Mouse (Mus musculus) hindbrain, postnatal 0 days (tissue): ENCODE measurements around the gene Rsph1. TPM values are rescaled to one million over a fixed set of nuclear protein-coding genes. Genes with fewer than 3 reads are reported as not detected.
A peak's percentile ranks its signal among the peaks of the same experiment; 100 is the strongest.

Source experiments
- ATAC-seq: fragments of 200-750 bp; cut with Nextera tagmentation; 2 replicates; pipeline ENCODE4 v1.8.0; 2017; ENCODE audit warnings: mild to moderate bottlenecking, moderate TSS enrichment, moderate library complexity
- DNase-seq: peaks from one replicate; pipeline ENCODE4 v3.0.0-alpha.2; 2015; ENCODE audit warnings: low spot score
- H3K27ac ChIP-seq: fragments of 300-500 bp; sonication (generic); 2 replicates; pipeline ENCODE4 v1.5.1; 2014; ENCODE audit warnings: mild to moderate bottlenecking
- H3K27me3 ChIP-seq: fragments of 300-500 bp; sonication (generic); 2 replicates; pipeline ENCODE4 v1.6.1; 2014; ENCODE audit warnings: low read length, mixed read lengths; ENCODE audit not compliant: insufficient read depth
- H3K36me3 ChIP-seq: fragments of 300-500 bp; sonication (generic); 2 replicates; pipeline ENCODE4 v1.6.1; 2014; ENCODE audit warnings: low read length, mixed read lengths; ENCODE audit not compliant: insufficient read depth
- H3K4me1 ChIP-seq: fragments of 300-500 bp; sonication (generic); 2 replicates; pipeline ENCODE4 v1.6.1; 2014; ENCODE audit warnings: antibody characterized with exemption, low read length, mixed read lengths; ENCODE audit not compliant: insufficient read depth
- H3K4me2 ChIP-seq: fragments of 300-500 bp; sonication (generic); 2 replicates; pipeline ENCODE4 v1.6.1; 2014; ENCODE audit warnings: low read depth, mild to moderate bottlenecking, low read length, moderate library complexity, mixed read lengths
- H3K4me3 ChIP-seq: fragments of 300-500 bp; sonication (generic); 2 replicates; pipeline ENCODE4 v1.5.1; 2014; ENCODE audit warnings: low read length
- H3K9ac ChIP-seq: fragments of 300-500 bp; sonication (generic); replicated peaks from 2 replicates; pipeline ENCODE4 v1.6.1; 2014; ENCODE audit warnings: mild to moderate bottlenecking, low read length, moderate library complexity, mixed read lengths
- H3K9me3 ChIP-seq: fragments of 300-500 bp; sonication (generic); 2 replicates; pipeline ENCODE4 v1.6.1; 2016; ENCODE audit warnings: low read length, mixed read lengths
- CTCF ChIP-seq: IDR thresholded peaks from 2 replicates; pipeline ENCODE4 v1.5.1; 2016; ENCODE audit warnings: antibody characterized with exemption, control low read depth, low read depth
- WGBS: fragments of 180-500 bp; shearing (Covaris S2); extraction: QIAGEN DNeasy Blood & Tissue Kit; methylation state at CpG from one replicate; pipeline ENCODE4 v1.1.7; 2014; 5-methylcytosine and 5-hydroxymethylcytosine counted together
- polyA plus RNA-seq: library from polyadenylated mRNA; unstranded; fragments of >200 nt; fragmentation: Nextera tagmentation; extraction: Ambion mirVana; gene quantifications from 2 replicates; pipeline ENCODE4 v1.2.1, GENCODE M21; 2015
- total RNA-seq: library from RNA; depleted of rRNA; stranded (reverse); fragments of >200 nt; gene quantifications from 2 replicates; pipeline ENCODE4 v1.2.3, GENCODE M21; 2014

Gene Rsph1
- total and polyA plus RNA-seq, 2 experiments from 2014 or later, result 1.3 to 8.9 TPM

DNA sequence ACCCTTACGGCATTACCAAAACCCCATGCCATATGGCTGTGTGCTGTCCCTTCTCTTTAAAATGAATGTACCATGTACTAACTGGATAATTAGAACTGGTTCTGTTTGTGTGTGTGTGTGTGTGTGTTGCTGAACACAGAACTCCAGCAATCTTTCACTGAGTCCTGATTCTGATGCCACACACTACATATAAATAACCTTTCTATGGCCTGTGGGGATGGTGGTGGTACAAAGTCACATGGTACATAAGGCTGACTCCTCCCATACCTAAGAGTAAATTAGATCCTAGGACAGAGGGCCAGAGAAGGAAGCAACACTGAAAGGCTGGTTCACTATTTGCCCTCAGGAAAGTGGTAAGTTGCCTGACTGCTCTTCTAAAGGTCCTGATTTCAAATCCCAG is 9.3 kb upstream of the Rsph1 start, which contains the start of gene Slc37a1:
Gene Slc37a1 (plus strand): TSS at position 301 of the 400 bp plus-strand sequence.
- DNase-seq (no peak), ATAC-seq (no peak)
- Histone ChIP-seq H3K4me1 (no peaks in the 10 kb centered on the region), H3K27me3 (no peaks in the 10 kb centered on the region), H3K9ac (no peak within 1 kb of the TSS), H3K27ac (no peak within 1 kb of the TSS), H3K9me3 (no peaks in the 10 kb centered on the region), H3K36me3 (no peaks in the 10 kb centered on the region), H3K4me2 (no peak within 1 kb of the TSS), H3K4me3 (no peak within 1 kb of the TSS)
- WGBS, result 71% methylated on average over 1 of the region's 1 CpGs
- TF ChIP-seq CTCF, result no peak

DNA sequence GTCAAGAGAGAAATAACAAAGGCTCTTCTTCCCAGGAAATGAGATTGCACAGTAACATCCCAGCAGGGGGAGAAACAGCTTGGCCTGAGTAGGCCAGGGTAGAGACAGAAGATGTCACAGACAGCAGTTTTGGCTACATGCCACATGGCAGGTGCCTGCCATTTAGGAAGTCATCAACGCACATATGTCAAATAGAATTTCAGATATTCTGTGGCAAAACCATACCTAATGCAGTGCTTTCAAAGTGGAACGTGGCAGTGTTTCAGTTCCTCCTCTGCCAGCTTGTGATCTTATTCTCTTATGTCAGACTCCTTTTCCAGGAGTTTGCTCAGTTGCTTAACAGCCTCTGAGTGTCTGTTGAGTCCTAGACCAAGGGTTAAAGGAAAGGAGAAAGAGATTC is 8.7 kb upstream of the Rsph1 start:
- no peak for ATAC-seq
- Histone ChIP-seq H3K9me3 (no peaks in the 10 kb centered on the region), H3K27me3 (no peaks in the 10 kb centered on the region), H3K4me2 (no peak overlapping the region), H3K4me3 (no peak overlapping the region), H3K36me3 (no peaks in the 10 kb centered on the region), H3K27ac (no peak overlapping the region), H3K9ac (no peak overlapping the region), H3K4me1 (no peaks in the 10 kb centered on the region)
- DNase-seq, result peak; percentile 50
- TF ChIP-seq CTCF, result no peak
- 37% methylated on average over 2 of the region's 2 CpGs for WGBS

DNA sequence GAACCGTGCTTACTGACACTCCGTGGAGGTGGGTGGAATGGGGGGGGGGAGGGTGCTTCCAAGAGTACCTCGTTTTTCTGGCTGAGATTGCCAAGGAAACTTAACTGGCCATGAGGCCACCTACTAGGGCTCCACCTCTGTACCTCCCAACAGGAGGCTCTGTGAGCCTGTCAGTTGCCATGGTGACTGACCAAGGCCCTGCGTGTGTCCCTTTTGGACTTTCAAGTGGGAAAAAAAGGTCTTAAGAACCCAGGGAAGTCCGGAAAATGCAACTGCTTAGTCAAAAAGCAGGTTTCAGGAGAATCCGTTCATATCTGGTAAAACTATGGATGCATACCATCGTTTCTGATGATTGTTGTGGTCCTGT is 5.5 kb upstream of the Rsph1 start:
- Histone ChIP-seq H3K4me3 (no peak overlapping the region), H3K27ac (no peak overlapping the region), H3K4me2 (no peak overlapping the region), H3K4me1 (0 out of 2 replicates have a peak, but pooled peaks cover 1% of the 10 kb centered on the region), H3K9ac (no peak overlapping the region), H3K9me3 (no peaks in the 10 kb centered on the region), H3K36me3 (no peaks in the 10 kb centered on the region), H3K27me3 (no peaks in the 10 kb centered on the region)
- DNase-seq, result peak; percentile 19
- no peak for TF ChIP-seq CTCF
- ATAC-seq, result no peak
- 5% methylated on average over 7 of the region's 7 CpGs for WGBS

DNA sequence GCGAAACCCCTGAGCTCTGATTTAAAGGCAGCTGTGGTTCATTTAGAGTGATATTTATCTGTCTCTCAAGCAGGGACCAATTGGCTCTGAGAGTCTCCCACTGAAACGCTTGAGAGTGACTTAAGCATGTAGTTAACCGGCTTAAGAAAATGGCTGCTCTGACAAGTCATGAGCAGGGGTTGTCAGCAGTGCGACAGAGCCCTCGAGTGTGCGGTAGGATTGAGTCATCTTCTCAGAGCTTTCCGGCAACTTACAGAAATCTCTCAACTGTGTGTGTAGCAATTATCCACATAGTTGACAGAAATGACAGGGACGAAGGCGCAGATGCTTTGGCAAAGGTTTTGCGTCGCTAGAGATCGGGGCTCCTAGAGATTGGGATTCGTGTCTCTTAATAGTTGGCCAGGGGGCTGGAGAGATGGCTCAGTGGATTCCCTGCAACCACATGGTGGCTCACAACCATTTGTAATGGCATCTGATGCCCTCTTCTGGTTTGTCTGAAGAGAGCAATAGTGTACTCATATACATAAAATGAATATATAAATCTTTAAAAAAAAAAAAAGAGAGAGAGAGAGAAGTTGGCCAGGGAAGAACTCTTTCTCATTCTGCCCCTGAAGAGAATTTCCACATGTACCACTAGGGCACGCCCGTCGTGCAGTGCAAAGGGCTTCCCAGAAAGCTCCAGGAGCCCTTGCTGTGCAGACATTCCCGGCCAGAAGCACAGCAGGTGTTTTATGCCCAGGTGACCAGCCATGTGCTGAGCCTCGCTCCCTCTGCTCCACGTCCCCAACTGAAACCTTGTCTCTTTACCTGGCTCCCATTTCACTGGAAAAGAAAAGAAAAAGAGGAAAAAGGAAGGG is 4.9 kb upstream of the Rsph1 start:
- no peaks in the 10 kb centered on the region for H3K36me3 ChIP-seq
- 0 out of 2 replicates have a peak, but pooled peaks cover 4% of the 10 kb centered on the region for H3K4me1 ChIP-seq
- H3K27ac ChIP-seq, result no peak overlapping the region
- 41% methylated on average over 19 of the region's 19 CpGs for WGBS
- peak; percentile 30 for DNase-seq
- H3K9me3 ChIP-seq, result no peaks in the 10 kb centered on the region
- peak; percentile 56 for TF ChIP-seq CTCF
- H3K27me3 ChIP-seq, result no peaks in the 10 kb centered on the region
- H3K4me2 ChIP-seq, result peak overlapping the region; percentile 10; the same call in 1 of the 2 replicates
- ATAC-seq, result no peak
- no peak overlapping the region for H3K4me3 ChIP-seq
- no peak overlapping the region for H3K9ac ChIP-seq

DNA sequence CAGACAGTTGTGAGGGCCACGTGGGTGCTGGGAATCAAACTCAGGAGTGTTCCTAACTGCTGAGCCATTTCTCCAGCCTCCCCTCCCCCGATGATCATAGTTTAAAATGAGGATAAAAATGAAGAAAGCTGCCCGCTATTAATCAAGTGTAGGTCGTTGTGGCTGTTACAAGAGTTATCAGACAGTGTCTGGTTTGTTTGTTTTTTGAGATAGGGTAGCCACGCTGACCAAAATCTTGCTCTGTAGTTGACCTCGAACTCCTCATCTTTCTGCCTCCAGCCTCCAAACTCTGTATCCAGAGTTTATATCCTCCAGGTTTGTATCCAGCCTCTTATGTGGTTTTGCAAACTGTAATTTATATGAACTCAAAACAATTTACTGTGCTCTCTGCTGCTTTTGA is 3.1 kb upstream of the Rsph1 start:
- Histone ChIP-seq H3K9me3 (no peaks in the 10 kb centered on the region), H3K4me1 (0 out of 2 replicates have a peak, but pooled peaks cover 4% of the 10 kb centered on the region), H3K4me2 (no peak overlapping the region), H3K27me3 (no peaks in the 10 kb centered on the region), H3K36me3 (no peaks in the 10 kb centered on the region), H3K27ac (no peak overlapping the region), H3K9ac (no peak overlapping the region), H3K4me3 (no peak overlapping the region)
- DNase-seq (no peak), ATAC-seq (no peak)
- no peak for TF ChIP-seq CTCF
- 80% methylated on average over 6 of the region's 6 CpGs for WGBS

DNA sequence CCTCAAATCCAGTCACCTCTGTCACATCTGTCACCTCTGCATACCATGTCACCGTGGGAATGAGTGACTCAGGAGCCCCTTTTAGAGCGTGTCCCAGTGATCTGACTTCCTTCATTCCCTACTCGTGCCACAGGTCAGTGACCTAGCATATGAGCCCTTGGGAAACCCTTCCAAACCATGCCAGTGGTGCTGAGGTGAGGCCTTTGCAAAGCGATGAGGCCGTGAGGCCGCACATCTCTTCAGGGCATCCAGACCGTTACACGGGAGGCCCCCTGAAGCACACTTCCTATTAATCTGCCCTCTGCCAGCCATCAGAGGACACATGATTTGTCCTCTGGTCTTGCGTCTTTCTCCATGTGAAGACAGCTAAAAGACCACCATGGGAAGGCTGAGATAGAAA is 2.4 kb upstream of the Rsph1 start:
- TF ChIP-seq CTCF, result no peak
- Histone ChIP-seq H3K9me3 (no peaks in the 10 kb centered on the region), H3K27ac (no peak overlapping the region), H3K4me2 (no peak overlapping the region), H3K4me3 (no peak overlapping the region), H3K27me3 (no peaks in the 10 kb centered on the region), H3K4me1 (0 out of 2 replicates have a peak, but pooled peaks cover 4% of the 10 kb centered on the region), H3K9ac (no peak overlapping the region), H3K36me3 (no peaks in the 10 kb centered on the region)
- no peak for ATAC-seq
- no peak for DNase-seq
- 80% methylated on average over 9 of the region's 9 CpGs for WGBS

DNA sequence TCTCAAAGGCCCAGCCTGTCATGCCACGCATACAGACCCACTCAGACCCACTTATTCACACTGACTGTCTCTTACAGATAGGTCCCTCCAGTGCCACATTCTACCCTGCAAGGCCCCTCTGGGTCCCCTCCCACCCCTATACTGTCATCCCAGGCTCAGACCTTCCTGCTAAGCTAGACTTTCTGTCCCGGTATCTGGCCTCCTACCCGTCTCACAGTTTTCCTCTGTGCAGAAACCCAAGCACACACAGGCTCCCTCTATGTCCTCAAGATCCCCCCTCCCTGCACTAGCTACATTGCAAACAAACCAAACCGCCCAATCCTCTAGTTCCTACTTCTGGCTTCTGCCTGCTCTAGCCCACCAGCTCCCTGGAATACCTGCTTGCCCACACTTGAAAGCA is 748 bp upstream of the Rsph1 start:
- Histone ChIP-seq H3K9ac (no peak overlapping the region), H3K4me2 (no peak overlapping the region), H3K27ac (peak overlapping the region; percentile 62), H3K4me3 (no peak overlapping the region), H3K27me3 (no peaks in the 10 kb centered on the region), H3K36me3 (no peaks in the 10 kb centered on the region), H3K4me1 (0 out of 2 replicates have a peak, but pooled peaks cover 4% of the 10 kb centered on the region), H3K9me3 (no peaks in the 10 kb centered on the region)
- no peak for TF ChIP-seq CTCF
- no peak for ATAC-seq
- DNase-seq, result no peak
- 79% methylated on average over 4 of the region's 4 CpGs for WGBS
